Mouse (Mus musculus) heart, embryonic 16.5 days (tissue): ENCODE measurements at regions not wholly inside any gene's neighbourhood (a gene's known extent, or its start where the extent isn't known, plus 50 kb on each side); places are given as distances from the start of the nearest gene placed in this dataset.

ENCODE experiments used
- ATAC-seq: fragments of 200-750 bp; cut with Nextera tagmentation; replicated peaks from 2 replicates; pipeline ENCODE4 v1.8.0; 2017; ENCODE audit warnings: moderate number of reproducible peaks; ENCODE audit not compliant: insufficient read depth, low FRiP score; ENCODE audit errors: extremely low read depth
- H3K27ac ChIP-seq: fragments of 300-500 bp; sonication (generic); 2 replicates; pipeline ENCODE4 v1.5.1; 2014; ENCODE audit warnings: mild to moderate bottlenecking, low read length, control low read depth, moderate library complexity
- H3K27me3 ChIP-seq: fragments of 300-500 bp; sonication (generic); 2 replicates; pipeline ENCODE4 v1.6.1; 2014; ENCODE audit warnings: low read length, mixed read lengths; ENCODE audit not compliant: control insufficient read depth, insufficient read depth
- H3K36me3 ChIP-seq: fragments of 300-500 bp; sonication (generic); 2 replicates; pipeline ENCODE4 v1.6.1; 2014; ENCODE audit not compliant: control insufficient read depth, insufficient read depth
- H3K4me1 ChIP-seq: fragments of 300-500 bp; sonication (generic); 2 replicates; pipeline ENCODE4 v1.6.1; 2014; ENCODE audit warnings: low read length, mixed read lengths; ENCODE audit not compliant: control insufficient read depth, insufficient read depth
- H3K4me2 ChIP-seq: fragments of 300-500 bp; sonication (generic); 2 replicates; pipeline ENCODE4 v1.6.1; 2014; ENCODE audit warnings: low read depth, mild to moderate bottlenecking, control low read depth, low read length
- H3K4me3 ChIP-seq: fragments of 300-500 bp; sonication (generic); 2 replicates; pipeline ENCODE4 v1.5.1; 2014; ENCODE audit warnings: mild to moderate bottlenecking, control low read depth, low read length
- H3K9ac ChIP-seq: fragments of 300-500 bp; sonication (generic); 2 replicates; pipeline ENCODE4 v1.6.1; 2014; ENCODE audit warnings: low read length, control low read depth
- H3K9me3 ChIP-seq: fragments of 300-500 bp; sonication (generic); replicated peaks from 2 replicates; pipeline ENCODE4 v1.6.1; 2016; ENCODE audit warnings: low read length; ENCODE audit not compliant: control insufficient read depth
- WGBS: fragments of 180-500 bp; shearing (Covaris S2); extraction: QIAGEN DNeasy Blood & Tissue Kit; methylation state at CpG from one replicate; pipeline ENCODE4 v1.1.7; 2014; 5-methylcytosine and 5-hydroxymethylcytosine counted together

DNA sequence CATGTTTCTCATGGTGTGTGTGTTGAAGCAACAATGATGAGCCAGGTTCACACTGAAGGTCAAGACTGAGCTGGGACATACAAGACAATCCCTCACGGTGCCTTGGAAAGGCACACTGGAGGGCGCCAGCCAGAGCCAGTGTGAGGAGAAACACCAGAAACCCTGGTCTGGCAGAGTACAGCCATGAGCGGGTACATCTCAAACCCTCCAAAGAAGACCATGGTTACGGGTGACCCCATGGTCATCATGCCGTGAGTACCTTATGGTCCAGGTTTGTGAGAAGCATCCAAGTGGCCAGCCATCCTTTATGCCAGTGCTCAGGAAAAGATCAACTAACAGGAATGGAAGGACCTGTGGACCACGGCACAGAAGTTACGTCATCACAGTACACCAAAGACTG is 136.7 kb downstream of the Dll1 start:
- H3K4me2 ChIP-seq = no peak overlapping the region
- no peak for ATAC-seq
- WGBS = 90% methylated on average over 7 of the region's 7 CpGs
- H3K4me3 ChIP-seq = no peak overlapping the region
- H3K27me3 ChIP-seq = no peaks in the 10 kb centered on the region; the same call in none of the 2 replicates
- no peaks in the 10 kb centered on the region for H3K36me3 ChIP-seq
- no peak overlapping the region for H3K9ac ChIP-seq
- H3K4me1 ChIP-seq = no peaks in the 10 kb centered on the region
- H3K9me3 ChIP-seq = no peaks in the 10 kb centered on the region
- H3K27ac ChIP-seq = no peak overlapping the region

DNA sequence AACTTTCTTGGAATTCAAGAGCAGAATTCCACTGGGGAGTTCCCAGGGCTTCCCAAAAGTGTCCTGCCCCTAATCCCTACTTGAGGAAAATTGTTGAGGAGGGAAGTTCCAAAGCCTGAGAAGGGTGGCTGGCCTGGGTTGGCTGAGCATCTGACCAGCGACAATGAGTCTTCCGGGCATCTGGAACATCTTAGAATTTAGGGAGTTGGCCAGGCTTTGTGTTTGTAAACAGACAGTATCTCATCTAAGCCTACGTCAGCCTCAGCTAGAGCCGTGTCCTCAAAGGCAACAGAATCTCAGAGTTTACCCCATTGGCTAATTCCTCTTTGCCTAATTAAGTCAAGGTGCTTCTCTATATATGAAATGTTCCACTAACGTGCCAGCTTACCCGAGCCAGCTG is 141.6 kb downstream of the Dll1 start:
- WGBS = 72% methylated on average over 6 of the region's 6 CpGs
- H3K27ac ChIP-seq = no peak overlapping the region
- peaks cover 8% of the 10 kb centered on the region for H3K4me1 ChIP-seq
- no peak overlapping the region for H3K4me2 ChIP-seq
- ATAC-seq = no peak
- no peaks in the 10 kb centered on the region for H3K36me3 ChIP-seq
- no peaks in the 10 kb centered on the region; the same call in 1 of the 2 replicates for H3K27me3 ChIP-seq
- no peak overlapping the region for H3K4me3 ChIP-seq
- H3K9ac ChIP-seq = no peak overlapping the region
- no peaks in the 10 kb centered on the region for H3K9me3 ChIP-seq

DNA sequence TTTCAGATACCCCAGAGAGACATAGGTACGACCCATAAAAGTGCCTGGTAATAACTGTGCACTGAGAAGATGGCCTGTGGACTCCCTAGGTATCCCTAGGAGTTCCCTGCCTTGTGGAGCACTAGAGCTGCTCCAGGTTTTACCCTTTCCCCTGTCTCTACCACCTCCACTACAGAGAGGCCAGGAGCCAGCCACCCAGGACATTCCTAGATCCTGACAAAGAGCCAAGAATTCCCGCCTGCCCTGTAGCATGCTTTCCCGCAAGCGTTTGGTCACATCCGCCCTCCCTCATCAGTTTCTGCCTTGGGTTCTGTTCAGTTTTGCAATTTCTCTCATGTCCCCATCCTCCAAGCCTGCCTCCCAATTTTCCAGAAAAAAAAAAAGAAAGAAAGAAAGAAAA is 145.5 kb downstream of the Dll1 start:
- H3K36me3 ChIP-seq = no peaks in the 10 kb centered on the region
- peaks cover 16% of the 10 kb centered on the region for H3K4me1 ChIP-seq
- no peaks in the 10 kb centered on the region for H3K9me3 ChIP-seq
- no peak for ATAC-seq
- H3K4me3 ChIP-seq = no peak overlapping the region
- H3K9ac ChIP-seq = no peak overlapping the region
- H3K27ac ChIP-seq = no peak overlapping the region
- 34% methylated on average over 5 of the region's 5 CpGs for WGBS
- no peak overlapping the region for H3K4me2 ChIP-seq
- no peaks in the 10 kb centered on the region for H3K27me3 ChIP-seq

DNA sequence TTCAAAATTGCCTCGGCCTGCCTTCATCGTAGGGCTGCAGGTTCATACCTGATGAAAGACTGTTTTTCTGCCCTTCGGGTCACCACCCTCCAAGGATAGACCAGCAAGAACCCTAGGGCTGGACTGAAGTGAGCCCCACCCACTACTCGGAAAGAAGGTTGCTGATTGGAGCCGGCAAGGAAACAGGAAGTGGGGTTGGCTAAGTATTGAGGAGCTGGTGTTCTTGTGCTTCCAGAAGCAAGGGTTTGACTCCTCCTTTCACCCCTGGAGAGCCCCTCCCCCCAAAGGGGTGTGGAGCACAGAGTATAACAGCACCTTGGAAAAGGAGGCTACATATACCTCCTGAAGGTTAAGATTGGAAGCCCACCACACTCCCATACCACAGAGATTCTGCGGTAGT is 147.5 kb downstream of the Dll1 start:
- no peak for ATAC-seq

DNA sequence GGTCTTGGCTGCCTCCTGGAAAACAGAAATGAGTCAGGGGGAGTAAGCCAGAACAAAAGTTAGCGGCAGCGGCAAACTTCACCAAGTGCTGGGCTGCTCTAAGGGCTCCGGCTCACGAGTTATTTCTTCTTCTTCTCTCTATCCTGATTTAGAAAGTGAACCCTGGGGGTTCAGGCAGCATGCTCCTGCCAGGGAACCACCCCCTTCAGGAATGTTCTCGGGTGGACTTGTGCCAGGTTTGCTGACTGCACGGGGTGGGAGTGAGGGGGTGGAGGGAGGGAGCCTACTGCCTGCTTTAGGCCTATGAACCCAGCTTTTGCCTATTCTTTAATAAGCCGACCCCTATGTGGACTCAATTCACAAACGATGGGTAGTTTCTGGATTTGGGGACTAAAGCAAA is 148.6 kb downstream of the Dll1 start:
- Histone ChIP-seq H3K27ac (no peak overlapping the region), H3K4me3 (no peak overlapping the region), H3K4me2 (no peak overlapping the region), H3K36me3 (no peaks in the 10 kb centered on the region), H3K27me3 (no peaks in the 10 kb centered on the region), H3K9me3 (no peaks in the 10 kb centered on the region), H3K4me1 (peaks cover 16% of the 10 kb centered on the region), H3K9ac (no peak overlapping the region)
- no peak for ATAC-seq
- 54% methylated on average over 8 of the region's 8 CpGs for WGBS

More for the DNA sequence above, 147.5 kb downstream of the Dll1 start:
- H3K4me1 ChIP-seq = peaks cover 16% of the 10 kb centered on the region
- WGBS = 75% methylated on average over 6 of the region's 6 CpGs
- no peaks in the 10 kb centered on the region for H3K27me3 ChIP-seq
- H3K9ac ChIP-seq = no peak overlapping the region
- no peak overlapping the region for H3K4me2 ChIP-seq
- no peaks in the 10 kb centered on the region for H3K9me3 ChIP-seq
- H3K27ac ChIP-seq = no peak overlapping the region
- no peak overlapping the region for H3K4me3 ChIP-seq
- H3K36me3 ChIP-seq = no peaks in the 10 kb centered on the region

DNA sequence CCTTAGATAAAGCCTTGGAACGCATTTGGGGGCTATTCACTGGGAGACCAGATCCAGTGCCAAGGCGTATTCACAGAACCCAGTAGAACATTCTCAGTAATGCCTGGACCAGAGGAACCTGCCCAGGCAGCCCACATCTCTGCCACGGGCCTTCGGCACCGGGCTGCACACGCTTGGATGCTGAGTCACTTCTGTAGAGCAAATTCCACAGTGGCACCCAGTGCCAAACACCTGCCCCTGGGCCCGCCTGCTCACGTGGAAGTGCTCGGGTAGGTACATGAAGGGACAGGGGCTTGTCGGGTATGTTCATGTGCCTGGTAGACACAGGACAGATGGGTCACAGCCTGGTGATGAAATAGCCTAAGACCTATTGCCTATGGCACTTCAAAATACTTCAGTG is 152.8 kb downstream of the Dll1 start:
- no peaks in the 10 kb centered on the region for H3K36me3 ChIP-seq
- H3K4me1 ChIP-seq = peaks cover 8% of the 10 kb centered on the region; the same call in 1 of the 2 replicates
- no peak overlapping the region for H3K4me2 ChIP-seq
- H3K9ac ChIP-seq = no peak overlapping the region
- no peak overlapping the region for H3K27ac ChIP-seq
- no peak for ATAC-seq
- H3K9me3 ChIP-seq = no peaks in the 10 kb centered on the region
- WGBS = 88% methylated on average over 10 of the region's 10 CpGs
- no peak overlapping the region for H3K4me3 ChIP-seq
- H3K27me3 ChIP-seq = no peaks in the 10 kb centered on the region; the same call in 1 of the 2 replicates

DNA sequence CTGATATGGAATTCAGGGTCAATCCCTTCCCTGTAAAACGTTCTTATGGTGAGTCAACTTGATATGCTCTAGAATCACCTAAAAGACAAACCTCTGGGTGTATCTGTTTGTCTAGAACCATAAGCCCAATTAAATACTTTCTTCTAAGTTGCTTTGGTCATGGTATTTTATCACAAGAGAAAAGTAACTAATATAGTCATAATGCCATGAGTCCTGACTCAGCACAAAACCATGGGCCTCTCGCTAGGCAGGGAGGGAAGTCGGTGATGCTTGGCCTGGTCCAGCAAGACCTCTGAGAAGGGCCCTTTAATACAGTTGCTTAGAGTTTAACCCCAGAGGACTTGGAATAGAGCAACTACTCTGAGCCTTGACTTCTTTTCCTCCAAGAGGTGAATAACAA is 153.7 kb downstream of the Dll1 start:
- ATAC-seq = no peak
- H3K4me1 ChIP-seq = peaks cover 3% of the 10 kb centered on the region; the same call in 1 of the 2 replicates
- no peak overlapping the region for H3K9ac ChIP-seq
- no peak overlapping the region for H3K4me3 ChIP-seq
- no peaks in the 10 kb centered on the region for H3K36me3 ChIP-seq
- no peaks in the 10 kb centered on the region for H3K9me3 ChIP-seq
- no peaks in the 10 kb centered on the region; the same call in 1 of the 2 replicates for H3K27me3 ChIP-seq
- H3K27ac ChIP-seq = no peak overlapping the region
- no peak overlapping the region for H3K4me2 ChIP-seq
- 70% methylated on average over 3 of the region's 3 CpGs for WGBS

DNA sequence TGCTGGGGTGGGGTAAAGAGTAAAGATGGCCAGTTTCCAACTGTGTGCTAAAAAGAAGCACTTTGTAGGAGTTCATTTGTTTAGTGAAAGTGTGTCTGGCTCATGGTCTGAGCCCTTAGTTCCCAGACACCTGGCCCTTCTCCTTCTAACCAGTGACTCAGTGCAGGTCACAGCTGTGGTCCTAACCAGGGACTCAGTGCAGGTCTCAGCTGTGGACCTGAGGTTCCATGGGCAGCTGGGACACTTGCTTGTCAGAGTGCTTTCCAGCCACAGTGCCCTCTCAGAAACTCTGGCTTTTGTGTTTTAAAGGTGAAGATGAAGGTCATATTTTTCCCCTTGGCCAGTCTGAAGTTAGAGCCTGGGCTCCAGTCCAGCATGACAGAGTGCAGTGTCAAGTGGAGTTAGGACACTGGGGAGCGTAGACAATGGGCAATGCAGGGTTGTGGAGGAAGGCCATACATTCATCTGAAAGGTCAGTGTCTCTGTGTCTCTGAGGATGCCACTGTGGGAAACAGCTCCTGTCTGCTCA is 162.5 kb downstream of the Dll1 start:
- Histone ChIP-seq H3K9me3 (no peaks in the 10 kb centered on the region), H3K36me3 (no peaks in the 10 kb centered on the region), H3K4me2 (no peak overlapping the region), H3K4me1 (peaks cover 5% of the 10 kb centered on the region; the same call in 1 of the 2 replicates), H3K27me3 (peaks cover 2% of the 10 kb centered on the region; the same call in 1 of the 2 replicates), H3K9ac (no peak overlapping the region), H3K27ac (no peak overlapping the region), H3K4me3 (no peak overlapping the region)
- ATAC-seq = no peak
- WGBS = 57% methylated on average over 1 of the region's 1 CpGs

DNA sequence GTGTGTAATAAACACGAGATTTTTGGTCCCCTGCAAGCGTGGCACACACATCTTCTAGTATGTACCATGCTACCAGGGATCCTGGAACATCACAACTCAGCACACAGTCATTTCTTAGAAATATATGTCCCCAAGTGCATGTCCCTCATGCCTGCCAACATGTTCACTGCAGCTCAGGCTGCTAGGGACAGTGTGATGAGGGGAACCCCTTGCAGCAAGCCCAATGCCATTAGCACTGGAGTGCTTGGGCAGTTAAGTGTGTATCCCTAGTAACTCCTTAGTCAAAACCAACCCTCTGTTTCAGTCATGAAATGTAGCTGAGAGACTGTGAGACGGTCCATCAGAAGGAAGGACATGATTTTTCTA is 167.5 kb upstream of the Gm3448 start:
- no peak for ATAC-seq
- Histone ChIP-seq H3K27ac (no peak overlapping the region), H3K9me3 (no peaks in the 10 kb centered on the region), H3K36me3 (no peaks in the 10 kb centered on the region), H3K4me3 (no peak overlapping the region), H3K9ac (no peak overlapping the region), H3K4me2 (peak overlapping the region; percentile 65; the same call in 1 of the 2 replicates), H3K4me1 (peaks cover 6% of the 10 kb centered on the region), H3K27me3 (peaks cover 5% of the 10 kb centered on the region)
- 63% methylated on average over 3 of the region's 3 CpGs for WGBS
